Mouse (Mus musculus) leukemia stem cell, adult 10-12 weeks (primary cell): ENCODE measurements around the gene Vmn1r188. TPM values are rescaled to one million over a fixed set of nuclear protein-coding genes. Genes with fewer than 3 reads are reported as not detected.

Experiments used
- polyA plus RNA-seq: library from polyadenylated mRNA; stranded (reverse); fragments of >175 nt; gene quantifications from 2 replicates; pipeline ENCODE4 v1.2.3, GENCODE M21; 2012; ENCODE audit warnings: low replicate concordance

Vmn1r188 gene
- not detected in 2 replicates for polyA plus RNA-seq

GRCm38 (mm10) chr13:22084140-22084539, at the start of gene Vmn1r188:
TSS of gene Vmn1r188 (plus strand) at chr13:22084440.

GRCm38 (mm10) chr13:22035267-22036148, 48.7 kb upstream of the Vmn1r188 start, which contains the start of the genes Hist1h2ah and Hist1h2bk:
TSS of gene Hist1h2ah (minus strand) at chr13:22035568.
TSS of gene Hist1h2bk (plus strand) at chr13:22035870.

GRCm38 (mm10) chr13:22041142-22041536, 43.1 kb upstream of the Vmn1r188 start, which contains the start of gene Hist1h4i:
TSS of gene Hist1h4i (minus strand) at chr13:22041362.

GRCm38 (mm10) chr13:22042568-22043502, 41.4 kb upstream of the Vmn1r188 start, which contains the start of the genes Hist1h2ag and Hist1h2bj:
TSS of gene Hist1h2ag (minus strand) at chr13:22042944.
TSS of gene Hist1h2bj (plus strand) at chr13:22043214.

GRCm38 (mm10) chr13:22105724-22106123, 21.5 kb downstream of the Vmn1r188 start, which contains the start of gene Vmn1r189:
TSS of gene Vmn1r189 (minus strand) at chr13:22105824.

Other genes starting within 250 kb of the Vmn1r188 start
- not detected in 2 replicates for gene Zfp184, start 139.3 kb upstream of the Vmn1r188 start, polyA plus RNA-seq
- not detected in 2 replicates for gene Pom121l2, start 103.2 kb upstream of the Vmn1r188 start, polyA plus RNA-seq
- gene Prss16, start 74.7 kb upstream of the Vmn1r188 start, polyA plus RNA-seq, result 0.07 TPM in 1 of 2 replicates, not detected in the other
- gene Hist1h2ah, start 48.9 kb upstream of the Vmn1r188 start, polyA plus RNA-seq, result 5.0 and 29.7 TPM in 2 replicates
- gene Hist1h2bk, start 48.6 kb upstream of the Vmn1r188 start, polyA plus RNA-seq, result 7.6 and 12.2 TPM in 2 replicates
- 26.0 and 32.7 TPM in 2 replicates for gene Hist1h4i, start 43.1 kb upstream of the Vmn1r188 start, polyA plus RNA-seq
- gene Hist1h2ag, start 41.5 kb upstream of the Vmn1r188 start, polyA plus RNA-seq, result 21.1 and 21.8 TPM in 2 replicates
- 10.3 and 18.2 TPM in 2 replicates for gene Hist1h2bj, start 41.2 kb upstream of the Vmn1r188 start, polyA plus RNA-seq
- not detected in 2 replicates for gene Vmn1r189, start 21.4 kb downstream of the Vmn1r188 start, polyA plus RNA-seq
- not detected in 2 replicates for gene Vmn1r191, start 99.5 kb downstream of the Vmn1r188 start, polyA plus RNA-seq
- gene Vmn1r192, start 106.7 kb downstream of the Vmn1r188 start, polyA plus RNA-seq, result not detected in 2 replicates
- not detected in 2 replicates for gene Vmn1r193, start 138.7 kb downstream of the Vmn1r188 start, polyA plus RNA-seq
- not detected in 2 replicates for gene Vmn1r194, start 159.8 kb downstream of the Vmn1r188 start, polyA plus RNA-seq
- gene Vmn1r195, start 186.1 kb downstream of the Vmn1r188 start, polyA plus RNA-seq, result not detected in 2 replicates
- not detected in 2 replicates for gene Vmn1r196, start 205.5 kb downstream of the Vmn1r188 start, polyA plus RNA-seq
- gene Vmn1r197, start 240.1 kb downstream of the Vmn1r188 start, polyA plus RNA-seq, result not detected in 2 replicates